Comparison of ENCODE assay signal across 15 mouse cellular contexts in genomic region chr17:30261307-30261982, GRCm38 (mm10).
DNase-seq lines count a peak whose midpoint lies in the region; ATAC-seq lines count a peak whose summit lies in the region.
"Had no signal": no experiment of that assay in that cellular context is flagged by ENCODE, and none has a peak within 500 bp of the region (broad histone marks: within the 10 kb centered on the region; RNA-seq: fewer than 3 reads in every experiment).

No protein-coding gene starts in this region.

- H3K9ac ChIP-seq in hindbrain, embryonic 11.5 days (ENCODE audit: low read depth, low read length): no peak overlapping the region
- H3K9ac ChIP-seq in midbrain, embryonic 14.5 days (replicated peaks; ENCODE audit: low read length): no peak overlapping the region
- no peak overlapping the region for H3K9ac ChIP-seq in midbrain, embryonic 16.5 days (ENCODE audit: low read depth, low read length)
- no peak overlapping the region for H3K9ac ChIP-seq in intestine, embryonic 15.5 days
- H3K9ac ChIP-seq: embryonic facial prominence, embryonic 15.5 days; forebrain, postnatal 0 days; liver, embryonic 15.5 days had no signal

- DNase-seq in hindbrain, embryonic 10.5 days (ENCODE audit: low spot score): no peak
- DNase-seq in hindbrain, embryonic 11.5 days (ENCODE audit: low spot score): no peak
- no peak for DNase-seq in midbrain, embryonic 14.5 days
- no peak for DNase-seq in thymus, postnatal 0 days (ENCODE audit: low spot score)
- DNase-seq in lung, postnatal 10 days: no peak
- DNase-seq: cerebellum, postnatal 36 days; forebrain, postnatal 0 days; gastrocnemius, postnatal 25 days had no signal

- H3K4me1 ChIP-seq in hindbrain, embryonic 10.5 days (replicated peaks): peaks cover 61% of the 10 kb centered on the region
- no peaks in the 10 kb centered on the region; the same call in 1 of the 2 replicates for H3K4me1 ChIP-seq in hindbrain, embryonic 11.5 days (replicated peaks; ENCODE audit: control insufficient read depth, insufficient read depth, low read length)
- peaks cover 35% of the 10 kb centered on the region for H3K4me1 ChIP-seq in midbrain, embryonic 14.5 days (ENCODE audit: control insufficient read depth, insufficient read depth, low read length)
- H3K4me1 ChIP-seq in midbrain, embryonic 16.5 days (ENCODE audit: control insufficient read depth, insufficient read depth, low read length): peaks cover 13% of the 10 kb centered on the region
- H3K4me1 ChIP-seq in intestine, embryonic 15.5 days (replicated peaks): peaks cover 28% of the 10 kb centered on the region

- 79% methylated on average over 10 of the region's 10 CpGs for WGBS in hindbrain, embryonic 10.5 days
- WGBS in hindbrain, embryonic 11.5 days: 82% methylated on average over 10 of the region's 10 CpGs
- 74% methylated on average over 10 of the region's 10 CpGs for WGBS in midbrain, embryonic 14.5 days
- 58% methylated on average over 10 of the region's 10 CpGs for WGBS in midbrain, embryonic 16.5 days
- WGBS in intestine, embryonic 15.5 days: 45% methylated on average over 10 of the region's 10 CpGs

- H3K4me2 ChIP-seq in hindbrain, embryonic 11.5 days (replicated peaks; ENCODE audit: low read depth, low read length): no peak overlapping the region
- no peak overlapping the region for H3K4me2 ChIP-seq in midbrain, embryonic 14.5 days (ENCODE audit: low read length)
- no peak overlapping the region for H3K4me2 ChIP-seq in midbrain, embryonic 16.5 days (ENCODE audit: low read length)
- 0 out of 2 replicates have a peak overlapping the region, but pooled peaks have one; percentile 7 for H3K4me2 ChIP-seq in intestine, embryonic 15.5 days (replicated peaks)
- H3K4me2 ChIP-seq: embryonic facial prominence, embryonic 15.5 days; heart, embryonic 11.5 days; liver, embryonic 15.5 days had no signal

- H3K4me3 ChIP-seq in hindbrain, embryonic 10.5 days: no peak overlapping the region
- no peak overlapping the region for H3K4me3 ChIP-seq in hindbrain, embryonic 11.5 days (ENCODE audit: low read depth, low read length)
- H3K4me3 ChIP-seq in midbrain, embryonic 14.5 days (replicated peaks; ENCODE audit: low read depth, low read length): no peak overlapping the region
- H3K4me3 ChIP-seq in midbrain, embryonic 16.5 days (ENCODE audit: low read depth, low read length): no peak overlapping the region
- H3K4me3 ChIP-seq in intestine, embryonic 15.5 days (replicated peaks): no peak overlapping the region
- H3K4me3 ChIP-seq: embryonic facial prominence, embryonic 15.5 days; liver, embryonic 15.5 days; myocyte had no signal

- no peaks in the 10 kb centered on the region for H3K36me3 ChIP-seq in hindbrain, embryonic 10.5 days
- no peaks in the 10 kb centered on the region for H3K36me3 ChIP-seq in hindbrain, embryonic 11.5 days (ENCODE audit: control insufficient read depth, insufficient read depth, low read length)
- H3K36me3 ChIP-seq in midbrain, embryonic 14.5 days (ENCODE audit: control insufficient read depth, insufficient read depth, low read length): no peaks in the 10 kb centered on the region
- H3K36me3 ChIP-seq in midbrain, embryonic 16.5 days (ENCODE audit: control insufficient read depth, insufficient read depth, low read length): no peaks in the 10 kb centered on the region
- H3K36me3 ChIP-seq in intestine, embryonic 15.5 days: no peaks in the 10 kb centered on the region
- H3K36me3 ChIP-seq: embryonic facial prominence, embryonic 15.5 days; liver, embryonic 15.5 days had no signal

- no peak for ATAC-seq in hindbrain, embryonic 11.5 days (ENCODE audit: low FRiP score)
- no peak for ATAC-seq in midbrain, embryonic 14.5 days (ENCODE audit: low FRiP score, low TSS enrichment)
- ATAC-seq in midbrain, embryonic 16.5 days: no peak
- no peak for ATAC-seq in intestine, embryonic 15.5 days
- ATAC-seq: forebrain, postnatal 0 days had no signal

- no peaks in the 10 kb centered on the region for H3K27me3 ChIP-seq in hindbrain, embryonic 10.5 days (ENCODE audit: insufficient read depth, poor library complexity, severe bottlenecking)
- H3K27me3 ChIP-seq in hindbrain, embryonic 11.5 days (ENCODE audit: control insufficient read depth, insufficient read depth, low read length): no peaks in the 10 kb centered on the region
- no peaks in the 10 kb centered on the region for H3K27me3 ChIP-seq in midbrain, embryonic 14.5 days (ENCODE audit: control insufficient read depth, insufficient read depth, low read length)
- no peaks in the 10 kb centered on the region for H3K27me3 ChIP-seq in midbrain, embryonic 16.5 days (ENCODE audit: control insufficient read depth, insufficient read depth, low read depth, low read length)
- H3K27me3 ChIP-seq in intestine, embryonic 15.5 days (replicated peaks): no peaks in the 10 kb centered on the region
- H3K27me3 ChIP-seq: embryonic facial prominence, embryonic 15.5 days; liver, embryonic 15.5 days had no signal

- H3K27ac ChIP-seq in hindbrain, embryonic 10.5 days: peak overlapping the region; percentile 66
- H3K27ac ChIP-seq in hindbrain, embryonic 11.5 days (ENCODE audit: low read depth, low read length): no peak overlapping the region
- H3K27ac ChIP-seq in midbrain, embryonic 14.5 days (replicated peaks; ENCODE audit: low read depth, low read length): peak overlapping the region; percentile 26; the same call in 1 of the 2 replicates
- no peak overlapping the region for H3K27ac ChIP-seq in midbrain, embryonic 16.5 days (ENCODE audit: low read length)
- 0 out of 2 replicates have a peak overlapping the region, but pooled peaks have one; percentile 40 for H3K27ac ChIP-seq in intestine, embryonic 15.5 days
- H3K27ac ChIP-seq: embryonic facial prominence, embryonic 15.5 days; liver, embryonic 15.5 days; macrophage had no signal

- no peaks in the 10 kb centered on the region for H3K9me3 ChIP-seq in hindbrain, embryonic 10.5 days
- H3K9me3 ChIP-seq in hindbrain, embryonic 11.5 days (ENCODE audit: control insufficient read depth, low read length): no peaks in the 10 kb centered on the region
- H3K9me3 ChIP-seq in midbrain, embryonic 14.5 days (ENCODE audit: control insufficient read depth, low read length): no peaks in the 10 kb centered on the region
- H3K9me3 ChIP-seq in midbrain, embryonic 16.5 days (replicated peaks; ENCODE audit: control insufficient read depth, low read length, poor library complexity, severe bottlenecking): no peaks in the 10 kb centered on the region
- H3K9me3 ChIP-seq in intestine, embryonic 15.5 days: no peaks in the 10 kb centered on the region
- H3K9me3 ChIP-seq: embryonic facial prominence, embryonic 15.5 days; liver, embryonic 15.5 days had no signal

Comparison
In these comparisons a context has a peak if more than half of its experiments do, and no peak if none do; other contexts are left out.
1. H3K27ac ChIP-seq: peak in hindbrain, embryonic 10.5 days (single experiment), midbrain, embryonic 14.5 days (single experiment) and intestine, embryonic 15.5 days (single experiment); none in hindbrain, embryonic 11.5 days (single experiment) and midbrain, embryonic 16.5 days (single experiment).